Mouse (Mus musculus) WW6 (cell line): ENCODE data around the gene Aen.

ENCODE experiments used
- DNase-seq: peaks from one replicate; pipeline ENCODE4 v3.0.0-alpha.2; 2013; ENCODE audit warnings: low read depth, low spot score

The Aen gene

DNA sequence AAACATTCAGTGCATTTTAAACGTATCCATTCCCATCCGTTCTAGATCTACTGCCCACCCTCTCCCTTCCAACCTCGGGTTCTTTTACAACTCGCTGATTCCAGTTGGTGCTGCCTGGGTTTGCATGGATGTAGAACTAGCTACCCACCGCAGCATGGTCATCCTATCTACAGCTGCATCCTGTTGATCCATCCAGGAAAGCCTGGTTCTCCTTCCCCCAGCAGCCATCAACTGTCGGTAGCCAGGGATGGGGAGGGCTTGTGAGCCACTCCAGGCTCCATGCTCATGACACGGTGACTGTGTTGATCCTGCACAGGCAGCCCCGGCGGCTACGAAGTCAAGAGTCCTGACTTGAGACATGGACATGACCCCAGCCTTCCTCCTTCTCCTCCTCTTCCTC is 1.7 kb upstream of the Aen start:
- DNase-seq = no peak

- no peak for DNase-seq
Observed at GRCm38 (mm10) chr7:78895021-78895652, 517 bp upstream of the Aen start.

- DNase-seq = no peak
Observed at GRCm38 (mm10) chr7:78897567-78897966, 1.9 kb downstream of the Aen start.

- DNase-seq = no peak
Observed at GRCm38 (mm10) chr7:78903174-78903870, 7.7 kb downstream of the Aen start.

DNA sequence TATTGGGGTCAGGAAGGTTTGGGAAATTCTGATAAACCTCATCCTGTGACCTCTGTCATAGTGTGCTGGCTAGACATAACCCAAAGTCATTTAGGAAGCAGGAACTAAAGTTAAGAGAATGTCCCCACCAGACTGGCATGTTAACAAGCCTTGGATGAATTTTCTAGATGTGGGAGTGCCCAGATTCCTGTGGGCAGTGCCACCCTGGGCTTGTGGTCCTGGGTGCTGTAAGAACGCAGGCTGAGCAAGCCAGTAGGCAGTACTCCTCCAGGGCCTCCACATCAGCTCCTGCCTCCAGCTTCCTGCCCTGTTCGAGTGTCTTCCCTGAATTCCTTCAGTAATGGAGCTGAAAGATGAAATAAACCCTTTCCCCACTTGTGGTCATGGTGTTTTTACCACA is 8.5 kb downstream of the Aen start:
- DNase-seq = no peak

GRCm38 (mm10) chr7:78909026-78909425 is 13.4 kb downstream of the Aen start:
- no peak for DNase-seq

GRCm38 (mm10) chr7:78910336-78911098 is 14.9 kb downstream of the Aen start:
- DNase-seq = no peak

DNA sequence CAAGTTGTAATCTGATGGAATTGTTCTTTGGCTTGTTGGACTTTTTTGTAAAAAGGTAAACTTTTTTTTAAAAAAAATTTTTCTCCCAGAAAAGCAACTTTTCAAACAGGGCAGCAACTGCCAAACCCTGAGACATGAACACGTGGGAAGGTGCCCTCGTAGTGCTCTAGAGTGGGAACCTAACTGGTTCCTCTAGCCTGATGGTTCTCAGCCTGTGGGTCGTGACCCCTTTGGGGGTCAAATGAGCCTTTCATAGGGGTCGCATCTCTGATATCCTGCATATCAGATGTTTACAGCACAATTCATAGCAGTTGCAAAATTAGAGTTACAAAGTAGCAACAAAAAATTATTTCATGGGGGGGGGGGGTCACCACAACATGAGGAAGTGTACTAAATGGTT is 15.6 kb downstream of the Aen start:
- DNase-seq = no peak

DNA sequence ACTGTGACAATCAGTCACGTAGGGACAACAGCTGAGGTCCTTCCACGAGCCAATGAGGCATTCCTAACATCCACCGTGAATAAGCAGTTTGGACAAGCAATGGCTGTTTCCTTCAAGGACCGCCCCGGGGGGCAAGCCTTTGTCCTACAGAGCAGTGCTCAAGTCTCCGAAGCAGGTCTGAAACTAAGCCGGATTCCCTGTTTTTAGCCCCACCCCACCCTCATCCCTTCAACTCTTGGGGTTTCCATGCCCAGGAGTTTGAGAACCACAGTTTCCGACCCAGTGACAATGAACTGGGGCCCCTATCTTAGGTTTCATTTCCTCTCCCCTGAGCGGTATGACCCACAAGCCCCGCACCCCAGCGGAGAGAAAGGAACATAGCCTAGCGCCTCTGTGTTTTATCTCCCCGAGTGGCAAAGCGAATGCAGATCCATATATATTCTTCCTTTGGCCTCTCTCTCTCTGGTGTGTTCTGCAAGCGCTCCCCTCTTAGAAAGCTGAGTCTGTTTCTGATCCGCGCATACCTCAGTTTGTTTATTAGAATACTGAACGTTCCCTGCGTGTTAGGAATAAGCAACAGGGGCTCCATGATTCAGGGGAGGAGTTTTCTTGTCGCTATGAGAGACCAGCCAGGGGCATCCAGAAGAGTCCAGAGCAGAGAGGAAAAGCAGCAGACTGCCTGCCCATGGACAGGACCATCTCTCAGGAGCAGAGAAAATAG is 16.8 kb downstream of the Aen start:
- DNase-seq = no peak

DNA sequence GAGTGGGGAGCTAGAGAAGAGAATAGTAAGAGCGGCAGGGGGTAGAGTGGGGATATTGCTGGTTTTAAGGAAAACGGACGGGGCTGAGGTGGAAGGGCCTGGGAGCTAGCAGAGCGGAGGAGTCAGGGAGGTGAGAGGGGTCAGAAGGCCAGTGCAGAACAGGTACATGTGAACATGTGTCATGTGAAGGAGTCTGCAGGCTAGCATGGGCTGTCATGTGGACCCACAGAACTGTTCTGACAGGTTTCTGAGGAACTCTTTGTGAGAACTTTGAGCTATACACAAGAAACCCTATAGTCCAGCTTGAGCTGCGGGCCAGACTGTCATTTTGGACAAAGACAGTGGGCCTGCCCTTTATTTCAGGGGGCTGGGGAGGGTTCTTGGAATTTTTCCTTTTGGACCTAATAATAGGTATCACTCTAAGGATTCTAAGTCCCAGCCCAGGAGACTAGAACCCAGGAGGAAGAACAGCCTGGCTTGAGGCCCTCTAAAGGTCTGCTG is 17.4 kb downstream of the Aen start, which contains the start of gene Isg20:
Isg20 (plus strand) TSS at position 451 of the 501 bp plus-strand sequence.
- DNase-seq = no peak

DNA sequence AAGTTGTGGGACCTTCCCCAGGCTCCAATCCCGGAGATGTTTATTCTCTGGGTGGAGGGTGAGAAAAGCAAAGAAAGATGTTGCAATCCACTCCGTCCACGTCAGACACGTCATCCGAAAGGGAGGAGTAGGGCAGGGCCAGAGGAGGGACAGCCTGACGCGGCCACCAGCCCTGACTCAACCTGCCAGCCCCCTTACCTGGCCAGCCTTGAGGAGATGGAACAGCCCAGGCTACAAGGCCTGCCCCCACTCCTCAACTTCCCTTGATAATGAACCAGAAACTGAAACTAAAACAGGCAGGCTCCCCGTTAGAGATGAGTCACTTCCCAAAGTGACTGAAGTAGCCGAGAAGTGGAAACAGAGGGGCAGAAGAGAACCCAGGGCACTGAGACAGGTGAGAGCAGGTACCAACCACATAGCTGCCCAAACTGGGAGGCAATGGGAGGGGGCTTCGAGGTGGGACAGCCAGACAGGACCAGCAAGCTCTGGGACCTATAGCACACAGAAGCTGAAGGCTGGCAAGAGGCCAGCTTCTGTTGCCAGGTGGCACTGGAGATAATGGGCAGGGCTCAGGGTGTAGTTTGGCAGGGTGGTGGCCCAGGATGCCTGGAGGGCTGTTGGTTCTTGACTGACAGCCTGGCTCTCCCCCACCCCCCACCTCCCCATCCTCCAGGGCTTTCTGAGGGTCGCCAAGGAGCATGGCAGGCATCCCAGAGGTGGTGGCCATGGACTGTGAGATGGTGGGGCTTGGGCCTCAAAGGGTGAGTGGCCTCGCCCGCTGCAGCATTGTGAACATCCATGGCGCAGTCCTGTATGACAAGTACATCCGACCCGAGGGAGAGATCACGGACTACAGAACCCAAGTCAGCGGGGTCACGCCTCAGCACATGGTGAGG is 18.2 kb downstream of the Aen start:
- DNase-seq = no peak

DNA sequence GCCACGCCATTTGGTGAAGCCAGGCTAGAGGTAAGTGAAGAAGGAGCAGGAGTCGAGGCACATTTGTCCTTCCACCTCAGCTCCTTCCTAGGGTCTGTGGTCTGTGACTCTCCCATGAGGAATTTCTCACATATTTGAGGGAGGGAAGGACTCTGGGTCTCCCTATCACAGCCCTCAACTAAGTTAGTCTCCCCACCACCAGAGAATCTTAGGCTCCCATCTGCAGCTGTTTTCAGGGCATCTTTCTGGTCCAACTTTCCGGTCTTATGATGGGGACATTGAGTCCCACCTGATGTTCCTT is 18.8 kb downstream of the Aen start:
- DNase-seq = no peak

DNA sequence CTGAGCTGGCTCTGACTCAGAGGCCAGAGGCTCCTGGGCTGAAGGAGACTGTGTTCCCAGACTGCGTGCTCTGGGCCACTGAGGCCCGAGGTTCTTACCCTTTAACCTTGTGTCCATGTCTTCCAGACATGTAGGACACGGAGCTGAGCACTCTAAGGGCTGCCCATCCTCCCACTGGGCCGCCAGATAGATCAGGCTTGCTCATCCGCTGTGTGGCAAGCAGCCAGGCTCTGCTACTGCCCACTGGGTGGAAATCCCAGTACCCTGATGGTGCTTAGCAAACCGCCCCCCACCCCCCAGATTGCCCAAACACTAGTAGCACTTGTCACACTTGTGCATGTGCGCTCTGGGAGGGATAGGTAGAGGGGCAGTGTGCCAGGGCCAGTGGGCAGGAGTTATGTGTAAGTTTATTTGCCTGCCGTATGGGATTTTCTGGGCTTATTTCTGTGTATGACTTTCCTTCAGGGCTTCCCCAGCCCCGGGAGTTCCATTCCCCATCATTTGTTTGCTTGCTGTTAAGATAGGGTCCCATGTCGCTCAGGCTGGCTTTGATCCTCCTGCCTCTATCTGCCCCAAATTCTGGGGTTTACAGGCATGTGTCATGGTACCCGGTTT is 19.3 kb downstream of the Aen start:
- no peak for DNase-seq

DNA sequence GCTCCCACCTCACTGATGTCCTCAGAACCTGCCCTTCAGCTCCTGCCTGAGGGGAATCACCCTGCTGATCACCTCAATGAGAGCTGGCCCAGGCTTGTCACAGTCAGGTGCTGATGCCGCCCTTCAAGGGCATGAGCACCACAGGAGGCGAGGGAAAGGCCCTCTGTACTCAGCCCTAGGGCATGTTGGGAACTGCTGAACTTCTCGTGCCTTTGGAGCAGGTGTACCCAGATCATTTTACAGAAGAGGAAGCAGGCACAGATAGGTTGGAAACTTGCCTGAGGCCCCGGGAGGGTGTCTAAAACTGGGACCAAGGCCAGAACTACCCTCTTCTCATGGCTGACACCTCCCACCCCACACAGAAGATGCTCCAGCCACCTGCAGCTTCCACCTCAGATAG is 23.0 kb downstream of the Aen start:
- no peak for DNase-seq

GRCm38 (mm10) chr7:78922506-78922905 is 26.9 kb downstream of the Aen start:
- no peak for DNase-seq

- no peak for DNase-seq
Observed at GRCm38 (mm10) chr7:78924300-78924699, 28.6 kb downstream of the Aen start.

DNA sequence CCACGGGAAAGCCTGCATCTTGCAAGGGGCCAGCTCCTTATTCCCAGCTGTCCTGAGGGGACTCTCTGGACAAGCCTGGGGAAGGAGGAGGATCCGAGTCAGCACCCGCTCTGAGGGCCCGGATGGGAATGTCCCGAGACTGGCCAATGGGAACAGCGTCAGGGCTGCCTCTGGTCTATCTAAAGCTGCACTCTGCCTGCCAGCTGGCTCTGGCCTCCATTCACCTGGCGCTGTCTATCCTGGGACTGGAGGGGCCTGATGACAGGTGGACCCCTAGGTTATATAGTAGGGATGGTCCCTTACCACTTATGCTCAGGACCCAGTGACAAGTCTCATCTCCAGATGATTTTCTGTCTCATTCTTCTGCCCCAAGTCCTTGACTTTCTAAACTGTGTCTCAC is 29.1 kb downstream of the Aen start:
- no peak for DNase-seq

DNA sequence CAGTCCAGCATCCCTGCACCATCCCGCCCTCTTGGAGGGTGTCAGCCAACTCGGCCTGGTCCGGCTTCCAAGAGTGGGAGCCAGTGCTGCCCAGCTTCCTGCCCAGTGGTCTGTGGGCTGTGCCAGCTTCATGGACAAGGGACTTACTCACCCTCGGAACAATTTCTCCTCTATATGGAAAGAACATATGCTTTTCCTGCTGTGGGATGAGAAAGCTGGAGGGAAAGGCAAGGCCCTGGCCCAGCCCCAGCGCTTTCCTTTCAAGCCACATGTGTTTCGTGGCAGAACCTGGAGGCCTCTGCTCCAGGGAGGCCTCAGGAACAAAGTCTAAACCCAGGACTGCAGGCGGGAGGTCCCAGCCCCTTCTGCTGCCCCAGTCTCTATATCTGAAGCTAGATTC is 30.0 kb downstream of the Aen start:
- no peak for DNase-seq

DNA sequence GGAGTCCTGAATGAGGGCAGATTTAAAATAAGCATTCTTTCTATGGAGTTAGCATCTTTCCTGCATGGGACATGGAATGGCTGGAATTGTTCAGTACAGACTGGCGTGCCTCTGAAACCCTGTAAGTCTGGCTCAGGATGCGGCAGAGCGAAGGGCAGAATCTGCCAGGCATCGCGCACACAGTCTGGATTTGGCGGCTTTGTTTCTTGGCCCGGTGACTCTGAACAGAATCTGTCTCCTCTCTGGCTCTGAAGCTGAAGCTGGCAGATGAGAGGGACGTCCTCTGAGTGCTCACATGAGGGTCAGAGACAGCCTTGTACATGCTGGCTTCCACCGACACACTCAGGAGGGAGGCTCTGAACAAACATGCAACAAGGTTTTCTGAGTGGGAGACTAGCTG is 30.5 kb downstream of the Aen start:
- DNase-seq = no peak

DNA sequence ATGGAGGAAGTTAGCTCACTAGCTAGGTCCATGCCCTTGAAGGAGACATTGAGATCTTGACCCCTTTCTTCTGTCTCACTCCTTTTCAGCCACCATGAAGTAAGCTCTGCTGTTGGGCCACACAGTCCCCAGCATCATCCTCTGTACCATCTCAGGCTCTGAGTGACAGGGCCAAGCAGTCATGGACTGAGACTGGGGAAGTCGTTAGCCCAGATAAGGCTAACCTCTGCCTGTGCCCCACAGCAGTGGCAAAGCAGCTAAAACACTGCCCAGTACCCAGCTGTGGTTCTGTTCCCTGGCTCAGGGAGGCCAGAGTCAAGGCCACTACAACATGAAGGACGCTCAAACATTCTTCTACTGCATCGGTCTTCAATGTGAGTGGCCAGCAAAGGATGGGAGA is 31.6 kb downstream of the Aen start:
- DNase-seq = no peak
